Mouse (Mus musculus) mouse trophoblast stem cell (cell line): ENCODE data around the gene Huwe1.

Experiments used
- in situ Hi-C, 2 experiments: fragments of 300-500 bp; cut with MseI, MboI; formaldehyde crosslinking; loops; 2 replicates in 1 of 2; 3 replicates in 1 of 2; pipeline ENCODE4 v1.15.1; 2025

Huwe1 gene

GRCm38 (mm10) chrX:151951181-151951580 is 150.6 kb downstream of the Huwe1 start:
- in situ Hi-C loops: no loop called here
